In the genomic region with DNA sequence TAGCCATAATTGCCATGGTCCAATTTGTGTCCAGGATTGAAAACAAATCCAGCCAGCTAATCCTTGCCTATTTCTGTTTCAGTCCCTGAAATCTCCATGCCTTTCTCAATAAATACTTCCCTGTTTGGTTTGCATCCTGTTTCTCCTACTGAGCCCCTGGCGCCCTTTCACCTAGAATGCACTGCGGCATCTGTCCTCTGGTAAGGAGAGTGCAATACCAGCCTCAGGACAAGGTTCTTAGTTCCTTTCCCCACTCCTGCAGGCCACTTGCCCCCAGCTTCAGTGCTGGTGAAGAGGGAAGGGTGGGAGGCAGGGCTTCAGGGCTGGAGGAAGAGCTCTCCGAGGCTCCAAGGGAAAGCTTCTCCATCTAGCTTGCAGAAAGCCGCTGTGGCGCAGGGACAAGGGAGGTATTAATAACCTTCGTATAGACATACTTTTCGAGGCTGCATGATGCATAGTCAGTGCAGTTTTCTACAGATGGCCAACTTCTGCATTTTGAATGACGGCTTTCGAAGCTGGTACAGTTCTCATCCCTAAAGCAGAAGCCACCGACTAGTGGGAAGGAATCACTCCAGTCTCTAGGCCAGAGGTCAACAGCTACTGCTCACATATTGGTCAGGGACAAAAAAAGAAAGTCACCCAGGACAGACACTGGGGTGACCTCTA, we compare ENCODE assay signal across 13 mouse cellular contexts. TPM values are rescaled to one million over a fixed set of nuclear protein-coding genes. Genes with fewer than 3 reads are reported as not detected.
A peak's percentile ranks its signal among the peaks of the same experiment; 100 is the strongest.
DNase-seq lines count a peak whose midpoint lies in the region; ATAC-seq and TF ChIP-seq lines count a peak whose summit lies in the region.
"Had no signal": no experiment of that assay in that cellular context is flagged by ENCODE, and none has a peak within 500 bp of the region (broad histone marks: within the 10 kb centered on the region; RNA-seq: fewer than 3 reads in every experiment).

No protein-coding gene starts in this region.

- DNase-seq in liver = no peak
- DNase-seq in heart, postnatal 10 days = peak; percentile 34 to 41
- DNase-seq in urinary bladder, postnatal 25 days (ENCODE audit: low spot score) = no peak
- DNase-seq in midbrain, embryonic 14.5 days = no peak
- DNase-seq in layer of hippocampus, postnatal 14 days (ENCODE audit: low spot score in 2 of 2) = no peak
- DNase-seq: adrenal gland, adult 2 months; cerebellum, adult 11-12 months; kidney, postnatal 25 days; thymus, adult 2 months had no signal

- H3K27ac ChIP-seq in liver, embryonic 15.5 days (replicated peaks) = 0 out of 2 replicates have a peak overlapping the region, but pooled peaks have one; percentile 51
- H3K27ac ChIP-seq in brown adipose tissue, adult 24 weeks (replicated peaks; ENCODE audit: low read depth, low read length) = peak overlapping the region; percentile 70
- peak overlapping the region; percentile 50 for H3K27ac ChIP-seq in small intestine, adult 2 months (ENCODE audit: insufficient read depth, low read depth, low read length)
- no peak overlapping the region for H3K27ac ChIP-seq in midbrain, embryonic 14.5 days (replicated peaks; ENCODE audit: low read depth, low read length)
- H3K27ac ChIP-seq: neural tube, embryonic 13.5 days had no signal

- no peak overlapping the region for H3K4me3 ChIP-seq in liver, embryonic 15.5 days (replicated peaks)
- no peak overlapping the region for H3K4me3 ChIP-seq in brown adipose tissue, adult 24 weeks (ENCODE audit: insufficient read depth, low read depth, low read length)
- no peak overlapping the region for H3K4me3 ChIP-seq in small intestine, adult 2 months (ENCODE audit: low read depth, low read length)
- no peak overlapping the region for H3K4me3 ChIP-seq in midbrain, embryonic 14.5 days (replicated peaks; ENCODE audit: low read depth, low read length)
- H3K4me3 ChIP-seq: neural tube, embryonic 13.5 days had no signal

- H3K9me3 ChIP-seq in liver, embryonic 15.5 days (replicated peaks) = no peaks in the 10 kb centered on the region
- H3K9me3 ChIP-seq in midbrain, embryonic 14.5 days (ENCODE audit: control insufficient read depth, low read length) = no peaks in the 10 kb centered on the region
- H3K9me3 ChIP-seq: neural tube, embryonic 13.5 days had no signal

- H3K36me3 ChIP-seq in liver, embryonic 15.5 days (replicated peaks) = no peaks in the 10 kb centered on the region
- no peaks in the 10 kb centered on the region for H3K36me3 ChIP-seq in small intestine, adult 2 months (ENCODE audit: control insufficient read depth, insufficient read depth, low read length)
- no peaks in the 10 kb centered on the region for H3K36me3 ChIP-seq in midbrain, embryonic 14.5 days (ENCODE audit: control insufficient read depth, insufficient read depth, low read length)
- H3K36me3 ChIP-seq: neural tube, embryonic 13.5 days had no signal

- TF ChIP-seq POLR2A in small intestine, adult 2 months (IDR thresholded peaks at IDR 0.05; ENCODE audit: low read depth, low read length) = no peak

- ATAC-seq in liver, embryonic 15.5 days (ENCODE audit: insufficient read depth) = no peak
- ATAC-seq in midbrain, embryonic 14.5 days (ENCODE audit: low FRiP score, low TSS enrichment) = no peak

- peaks cover 12% of the 10 kb centered on the region; the same call in 1 of the 2 replicates for H3K27me3 ChIP-seq in liver, embryonic 15.5 days
- no peaks in the 10 kb centered on the region for H3K27me3 ChIP-seq in small intestine, adult 2 months (ENCODE audit: control insufficient read depth, insufficient read depth, low read length)
- no peaks in the 10 kb centered on the region for H3K27me3 ChIP-seq in midbrain, embryonic 14.5 days (ENCODE audit: control insufficient read depth, insufficient read depth, low read length)
- H3K27me3 ChIP-seq: neural tube, embryonic 13.5 days had no signal

- peak overlapping the region; percentile 28 for H3K4me2 ChIP-seq in liver, embryonic 15.5 days
- H3K4me2 ChIP-seq in midbrain, embryonic 14.5 days (ENCODE audit: low read length) = no peak overlapping the region
- H3K4me2 ChIP-seq: neural tube, embryonic 13.5 days had no signal

- WGBS in liver, embryonic 15.5 days (ENCODE audit: insufficient replicate concordance) = 25% methylated on average over 10 of the region's 10 CpGs
- 66% methylated on average over 10 of the region's 10 CpGs for WGBS in small intestine, adult 2 months
- 88% methylated on average over 10 of the region's 10 CpGs for WGBS in midbrain, embryonic 14.5 days

- peaks cover 44% of the 10 kb centered on the region for H3K4me1 ChIP-seq in liver, embryonic 15.5 days (replicated peaks)
- H3K4me1 ChIP-seq in brown adipose tissue, adult 24 weeks (ENCODE audit: control insufficient read depth, insufficient read depth, insufficient read length, low read length) = peaks cover 16% of the 10 kb centered on the region
- peaks cover 28% of the 10 kb centered on the region; the same call in 1 of the 2 replicates for H3K4me1 ChIP-seq in small intestine, adult 2 months (ENCODE audit: control insufficient read depth, insufficient read depth, insufficient read length, low read length)
- no peaks in the 10 kb centered on the region for H3K4me1 ChIP-seq in midbrain, embryonic 14.5 days (ENCODE audit: control insufficient read depth, insufficient read depth, low read length)
- H3K4me1 ChIP-seq: neural tube, embryonic 13.5 days had no signal

- TF ChIP-seq CTCF in small intestine, adult 2 months (IDR thresholded peaks at IDR 0.05; ENCODE audit: extremely low read depth, insufficient read length, insufficient replicate concordance, low read depth, low read length) = no peak

- no peak overlapping the region for H3K9ac ChIP-seq in liver, embryonic 15.5 days
- H3K9ac ChIP-seq in midbrain, embryonic 14.5 days (replicated peaks; ENCODE audit: low read length) = no peak overlapping the region
- H3K9ac ChIP-seq: neural tube, embryonic 13.5 days had no signal

- intact Hi-C loops in heart, postnatal 10 days (cut with DNase I) = loop anchor here (5.0 kb wide), 1 partner anchor 52 kb away; no protein-coding TSS in a partner anchor

RNA-seq across cellular contexts. Expression of a gene that starts 10.8 kb away (rescaled TPM):
- polyA plus RNA-seq in liver, embryonic 15.5 days (2015; fragmentation: Nextera tagmentation; extraction: Ambion mirVana) = 162 and 163 TPM in 2 replicates
- 96.7 and 126 TPM in 2 replicates for polyA plus RNA-seq in brown adipose tissue, adult 24 weeks (2012; ENCODE audit: insufficient read depth, insufficient read length, missing spikeins)
- total RNA-seq in heart, postnatal 10 days (2021) = 100 to 1,000 TPM; 184 to 190 TPM
- 140 and 226 TPM in 2 replicates for polyA plus RNA-seq in small intestine, adult 2 months (2012; rRNA removed)
- 192 and 228 TPM in 2 replicates for polyA plus RNA-seq in midbrain, embryonic 14.5 days (2014; fragmentation: Nextera tagmentation; extraction: Ambion mirVana)
- 100 to 1,000 TPM; 146 to 156 TPM for total RNA-seq in layer of hippocampus, postnatal 14 days (2021)

RNA-seq across cellular contexts. Expression of a gene that starts 46.3 kb away (rescaled TPM):
- 5.7 and 6.1 TPM in 2 replicates for polyA plus RNA-seq in liver, embryonic 15.5 days (2015; fragmentation: Nextera tagmentation; extraction: Ambion mirVana)
- 29.5 and 38.8 TPM in 2 replicates for polyA plus RNA-seq in brown adipose tissue, adult 24 weeks (2012; ENCODE audit: insufficient read depth, insufficient read length, missing spikeins)
- total RNA-seq in heart, postnatal 10 days (2021) = 10 to 100 TPM; 74.2 to 79.1 TPM
- polyA plus RNA-seq in small intestine, adult 2 months (2012; rRNA removed) = 7.4 and 11.1 TPM in 2 replicates
- 8.0 and 10.3 TPM in 2 replicates for polyA plus RNA-seq in midbrain, embryonic 14.5 days (2014; fragmentation: Nextera tagmentation; extraction: Ambion mirVana)
- total RNA-seq in layer of hippocampus, postnatal 14 days (2021) = 10 to 100 TPM; 29.4 to 29.6 TPM

Comparison
In these comparisons a context has a peak if more than half of its experiments do, and no peak if none do; other contexts are left out.
1. DNase-seq: peak in heart, postnatal 10 days (2 of 2); none in liver (single experiment), urinary bladder, postnatal 25 days (single experiment), midbrain, embryonic 14.5 days (single experiment) and layer of hippocampus, postnatal 14 days (0 of 2).